Mouse (Mus musculus) heart, postnatal 25 days (tissue): ENCODE results near the gene Drap1. TPM values are rescaled to one million over a fixed set of nuclear protein-coding genes. Genes with fewer than 3 reads are reported as not detected.

ENCODE experiments used
- DNase-seq: peaks from one replicate; pipeline ENCODE4 v3.0.0; 2022; ENCODE audit warnings: low spot score
- intact Hi-C: fragments of 180-260 bp; cut with DNase I; formaldehyde crosslinking; loops from one replicate; pipeline ENCODE4 v1.15.1; 2025
- total RNA-seq, 2 experiments: library from RNA; stranded (reverse); gene quantifications; 2 replicates each; pipeline ENCODE4 v1.2.3; 2021

The Drap1 gene
- total RNA-seq, 2 experiments from 2014 or later, result 289 to 292 TPM

GRCm38 (mm10) chr19:5451766-5452165 lies 27.0 kb upstream of the Drap1 start:
- intact Hi-C loops, result no loop called here
- no peak for DNase-seq

GRCm38 (mm10) chr19:5449673-5450072 lies 24.9 kb upstream of the Drap1 start:
- intact Hi-C loops, result no loop called here
- DNase-seq, result no peak

- no peak for DNase-seq
- intact Hi-C loops, result no loop called here
Observed at GRCm38 (mm10) chr19:5448354-5449150, 23.8 kb upstream of the Drap1 start.

- intact Hi-C loops, result no loop called here
- no peak for DNase-seq
Observed at GRCm38 (mm10) chr19:5447515-5448353, 23.0 kb upstream of the Drap1 start, which contains the start of gene Fosl1. Fosl1 (plus strand) TSS chr19:5447547.

GRCm38 (mm10) chr19:5445747-5446146 lies 21.0 kb upstream of the Drap1 start:
- no peak for DNase-seq
- intact Hi-C loops, result no loop called here

- intact Hi-C loops, result no loop called here
- DNase-seq, result no peak
Observed at GRCm38 (mm10) chr19:5444954-5445353, 20.2 kb upstream of the Drap1 start.

- intact Hi-C loops, result no loop called here
- DNase-seq, result no peak
Observed at GRCm38 (mm10) chr19:5444371-5444908, 19.7 kb upstream of the Drap1 start.

GRCm38 (mm10) chr19:5433951-5434350 lies 9.2 kb upstream of the Drap1 start:
- no peak for DNase-seq
- intact Hi-C loops, result loop anchor here (1.0 kb wide), 1 partner anchor 53 kb away; no protein-coding TSS in a partner anchor

GRCm38 (mm10) chr19:5432992-5433852 lies 8.4 kb upstream of the Drap1 start:
- intact Hi-C loops, result loop anchor here (1.0 kb wide), 1 partner anchor 54 kb away; no protein-coding TSS in a partner anchor
- no peak for DNase-seq

- intact Hi-C loops, result no loop called here
Observed at GRCm38 (mm10) chr19:5431911-5432464, 7.2 kb upstream of the Drap1 start.

GRCm38 (mm10) chr19:5430408-5430807 lies 5.6 kb upstream of the Drap1 start:
- DNase-seq, result no peak
- intact Hi-C loops, result no loop called here

More at GRCm38 (mm10) chr19:5431911-5432464, 7.2 kb upstream of the Drap1 start:
- DNase-seq, result no peak

GRCm38 (mm10) chr19:5429806-5430205 lies 5.0 kb upstream of the Drap1 start:
- intact Hi-C loops, result loop anchor here (2.0 kb wide), 1 partner anchor 61 kb away; no protein-coding TSS in a partner anchor
- no peak for DNase-seq

GRCm38 (mm10) chr19:5429219-5429618 lies 4.4 kb upstream of the Drap1 start:
- no peak for DNase-seq
- intact Hi-C loops, result loop anchor here (2.0 kb wide), 1 partner anchor 60 kb away; no protein-coding TSS in a partner anchor

- DNase-seq, result no peak
- intact Hi-C loops, result loop anchor here (2.0 kb wide), 1 partner anchor 59 kb away; no protein-coding TSS in a partner anchor
Observed at GRCm38 (mm10) chr19:5428083-5428482, 3.3 kb upstream of the Drap1 start.

GRCm38 (mm10) chr19:5426640-5427290 lies 2.0 kb upstream of the Drap1 start:
- no peak for DNase-seq
- intact Hi-C loops, result no loop called here

GRCm38 (mm10) chr19:5425906-5426565 lies 1.3 kb upstream of the Drap1 start:
- intact Hi-C loops, result loop anchor here (2.0 kb wide), 1 partner anchor 35 kb away; no protein-coding TSS in a partner anchor
- no peak for DNase-seq

GRCm38 (mm10) chr19:5424092-5424781 lies 542 bp downstream of the Drap1 start:
- DNase-seq, result no peak
- intact Hi-C loops, result loop anchor here (2.0 kb wide), 1 partner anchor 33 kb away; no protein-coding TSS in a partner anchor
